8 mouse cellular contexts compared by ENCODE assay signal in genomic region chr2:92058469-92058868, GRCm38 (mm10). TPM values are rescaled to one million over a fixed set of nuclear protein-coding genes. Genes with fewer than 3 reads are reported as not detected.
DNase-seq lines count a peak whose midpoint lies in the region; ATAC-seq and TF ChIP-seq lines count a peak whose summit lies in the region.

No protein-coding gene starts in this region.

- peaks cover 18% of the 10 kb centered on the region for H3K4me1 ChIP-seq in G1E (ENCODE audit: insufficient read depth, low read depth, low read length)
- peaks cover 7% of the 10 kb centered on the region; the same call in 1 of the 2 replicates for H3K4me1 ChIP-seq in forebrain, postnatal 0 days (ENCODE audit: insufficient read depth)
- peaks cover 9% of the 10 kb centered on the region; the same call in 1 of the 2 replicates for H3K4me1 ChIP-seq in lung, adult 2 months (ENCODE audit: control insufficient read depth, insufficient read depth, low read length)
- H3K4me1 ChIP-seq in neural tube, embryonic 15.5 days: peaks cover 28% of the 10 kb centered on the region

- peak overlapping the region; percentile 55; the same call in 1 of the 2 replicates for H3K4me3 ChIP-seq in G1E (ENCODE audit: low read depth, low read length)
- peak overlapping the region; percentile 65 for H3K4me3 ChIP-seq in forebrain, postnatal 0 days (ENCODE audit: low read depth, low read length)
- peak overlapping the region; percentile 82 for H3K4me3 ChIP-seq in layer of hippocampus, adult 2 months
- H3K4me3 ChIP-seq in lung, adult 2 months (replicated peaks; ENCODE audit: extremely low read depth, low read depth, low read length): peak overlapping the region; percentile 59
- H3K4me3 ChIP-seq in neural tube, embryonic 15.5 days (replicated peaks): peak overlapping the region; percentile 68

- DNase-seq in G1E (ENCODE audit: low spot score): peak; percentile 75
- peak; percentile 97 to 99 for DNase-seq in cerebellum, adult 18-20 months
- peak; percentile 94 for DNase-seq in forebrain, postnatal 0 days
- peak; percentile 97 for DNase-seq in heart, postnatal 4 days
- DNase-seq in layer of hippocampus, adult 2 months (ENCODE audit: low spot score in 2 of 2): peak; percentile 92 to 96
- peak; percentile 89 for DNase-seq in lung, adult 2 months
- peak; percentile 96 for DNase-seq in testis, postnatal 10 days (ENCODE audit: low spot score)

- no peak for ATAC-seq in G1E (ENCODE audit: extremely low read depth, insufficient number of reproducible peaks, low FRiP score, poor library complexity, severe bottlenecking)
- ATAC-seq in forebrain, postnatal 0 days: peak; percentile 45
- ATAC-seq in neural tube, embryonic 15.5 days (ENCODE audit: low FRiP score): peak; percentile 32

- H3K36me3 ChIP-seq in G1E (replicated peaks): no peaks in the 10 kb centered on the region
- H3K36me3 ChIP-seq in forebrain, postnatal 0 days (ENCODE audit: insufficient read depth): no peaks in the 10 kb centered on the region
- H3K36me3 ChIP-seq in neural tube, embryonic 15.5 days: no peaks in the 10 kb centered on the region

- H3K27ac ChIP-seq in forebrain, postnatal 0 days (ENCODE audit: low read depth, low read length): peak overlapping the region; percentile 91
- H3K27ac ChIP-seq in layer of hippocampus, adult 2 months: peak overlapping the region; percentile 96
- peak overlapping the region; percentile 90 for H3K27ac ChIP-seq in neural tube, embryonic 15.5 days (replicated peaks)

- no peak for TF ChIP-seq POLR2A in lung, adult 2 months (IDR thresholded peaks at IDR 0.05; ENCODE audit: borderline replicate concordance, extremely low read depth, low read depth, low read length)

- WGBS in forebrain, postnatal 0 days: 1% methylated on average over 29 of the region's 29 CpGs
- under 1% methylated on average over 29 of the region's 29 CpGs for WGBS in lung, adult 2 months
- WGBS in neural tube, embryonic 15.5 days: 0% methylated on average over 29 of the region's 29 CpGs

- peaks cover 3% of the 10 kb centered on the region; the same call in 1 of the 2 replicates for H3K9me3 ChIP-seq in G1E (replicated peaks)
- no peaks in the 10 kb centered on the region for H3K9me3 ChIP-seq in forebrain, postnatal 0 days (ENCODE audit: low read length)
- no peaks in the 10 kb centered on the region for H3K9me3 ChIP-seq in neural tube, embryonic 15.5 days (replicated peaks)

- TF ChIP-seq CTCF in G1E (IDR thresholded peaks at IDR 0.05; ENCODE audit: low read depth, low read length): peak; percentile 83
- TF ChIP-seq CTCF in forebrain, postnatal 0 days (IDR thresholded peaks at IDR 0.05; ENCODE audit: low read depth): peak; percentile 99
- peak; percentile 95 for TF ChIP-seq CTCF in layer of hippocampus, adult 2 months (conservative IDR thresholded peaks at IDR 0.05)
- TF ChIP-seq CTCF in lung, adult 2 months (IDR thresholded peaks at IDR 0.05; ENCODE audit: insufficient read depth, low read length): peak; percentile 83

- peak overlapping the region; percentile 93 for H3K9ac ChIP-seq in forebrain, postnatal 0 days
- H3K9ac ChIP-seq in neural tube, embryonic 15.5 days (replicated peaks): peak overlapping the region; percentile 87

- peaks cover 37% of the 10 kb centered on the region for H3K27me3 ChIP-seq in G1E (ENCODE audit: insufficient read depth, low read length)
- H3K27me3 ChIP-seq in forebrain, postnatal 0 days (ENCODE audit: insufficient read depth, low read length): 0 out of 2 replicates have a peak, but pooled peaks cover 4% of the 10 kb centered on the region
- peaks cover 15% of the 10 kb centered on the region; the same call in 1 of the 2 replicates for H3K27me3 ChIP-seq in neural tube, embryonic 15.5 days (replicated peaks)

- peak overlapping the region; percentile 92 for H3K4me2 ChIP-seq in forebrain, postnatal 0 days (ENCODE audit: low read depth)
- H3K4me2 ChIP-seq in neural tube, embryonic 15.5 days: peak overlapping the region; percentile 87

RNA-seq across cellular contexts. Expression of gene Creb3l1, which starts 34.2 kb away (rescaled TPM):
- total RNA-seq in G1E (2014; fragmentation: Nextera tagmentation) (2.5 and 2.8 TPM in 2 replicates), G1E (2017) (1.4 and 1.5 TPM in 2 replicates)
- polyA plus RNA-seq in G1E (2012): 1.1 and 1.4 TPM in 2 replicates
- 1.4 and 2.0 TPM in 2 replicates for total RNA-seq in forebrain, postnatal 0 days (2014; rRNA removed)
- 2.9 TPM in 2 replicates for polyA plus RNA-seq in forebrain, postnatal 0 days (2015; fragmentation: Nextera tagmentation; extraction: Ambion mirVana)
- 10 to 100 TPM; 16.9 to 18.5 TPM for total RNA-seq in heart, postnatal 4 days (2021)
- total RNA-seq in layer of hippocampus, adult 2 months (2021): 1 to 10 TPM; 3.2 to 3.6 TPM
- polyA plus RNA-seq in lung, adult 2 months (2012; rRNA removed): 11.6 and 15.0 TPM in 2 replicates
- polyA plus RNA-seq in neural tube, embryonic 15.5 days (2015; fragmentation: Nextera tagmentation; extraction: Ambion mirVana): 3.4 and 5.2 TPM in 2 replicates

RNA-seq across cellular contexts. Expression of gene Phf21a, which starts 34.4 kb away (rescaled TPM):
- total RNA-seq in G1E (2014; fragmentation: Nextera tagmentation) (76.2 and 76.4 TPM in 2 replicates), G1E (2017) (22.3 and 26.8 TPM in 2 replicates)
- polyA plus RNA-seq in G1E (2012): 8.8 and 10.5 TPM in 2 replicates
- 107 and 146 TPM in 2 replicates for total RNA-seq in forebrain, postnatal 0 days (2014; rRNA removed)
- polyA plus RNA-seq in forebrain, postnatal 0 days (2015; fragmentation: Nextera tagmentation; extraction: Ambion mirVana): 24.6 and 34.4 TPM in 2 replicates
- total RNA-seq in heart, postnatal 4 days (2021): 10 to 100 TPM; 38.1 to 41.5 TPM
- 100 to 1,000 TPM; 160 to 162 TPM for total RNA-seq in layer of hippocampus, adult 2 months (2021)
- 42.4 and 49.9 TPM in 2 replicates for polyA plus RNA-seq in lung, adult 2 months (2012; rRNA removed)
- polyA plus RNA-seq in neural tube, embryonic 15.5 days (2015; fragmentation: Nextera tagmentation; extraction: Ambion mirVana): 27.8 and 35.4 TPM in 2 replicates
